Mouse (Mus musculus) testis, postnatal 14 days (tissue): ENCODE data around the gene Osbpl8.
"Not testable (repeated sequence)": the region's sequence is repeated elsewhere in the genome, so short reads cannot be mapped to it uniquely, and the experiment has no call there.

Experiments used
- DNase-seq: peaks from one replicate; pipeline ENCODE4 v3.0.0; 2021; ENCODE audit warnings: low spot score

Gene Osbpl8

GRCm38 (mm10) chr10:111164304-111165218, at the start of gene Osbpl8:
TSS of gene Osbpl8 (plus strand) at chr10:111164752.
- peak; percentile 98 for DNase-seq

GRCm38 (mm10) chr10:111117198-111117845, 47.2 kb upstream of the Osbpl8 start:
- no peak for DNase-seq

GRCm38 (mm10) chr10:111118292-111118691, 46.3 kb upstream of the Osbpl8 start:
- DNase-seq: no peak

- DNase-seq: no peak
Observed at GRCm38 (mm10) chr10:111118991-111119650, 45.4 kb upstream of the Osbpl8 start.

- DNase-seq: no peak
Observed at GRCm38 (mm10) chr10:111119756-111120155, 44.8 kb upstream of the Osbpl8 start.

GRCm38 (mm10) chr10:111122864-111123398, 41.6 kb upstream of the Osbpl8 start:
- DNase-seq: no peak

GRCm38 (mm10) chr10:111124175-111124574, 40.4 kb upstream of the Osbpl8 start:
- no peak for DNase-seq

GRCm38 (mm10) chr10:111124767-111125315, 39.7 kb upstream of the Osbpl8 start:
- DNase-seq: no peak

GRCm38 (mm10) chr10:111127388-111127787, 37.2 kb upstream of the Osbpl8 start:
- DNase-seq: no peak

- DNase-seq: no peak
Observed at GRCm38 (mm10) chr10:111128493-111128892, 36.1 kb upstream of the Osbpl8 start.

GRCm38 (mm10) chr10:111129867-111130620, 34.5 kb upstream of the Osbpl8 start:
- DNase-seq: no peak

GRCm38 (mm10) chr10:111130872-111131271, 33.7 kb upstream of the Osbpl8 start:
- no peak for DNase-seq

GRCm38 (mm10) chr10:111133271-111133670, 31.3 kb upstream of the Osbpl8 start:
- DNase-seq: no peak

GRCm38 (mm10) chr10:111133936-111134335, 30.6 kb upstream of the Osbpl8 start:
- DNase-seq: no peak

GRCm38 (mm10) chr10:111134412-111134957, 30.1 kb upstream of the Osbpl8 start:
- DNase-seq: no peak

- not testable (repeated sequence) for DNase-seq
Observed at GRCm38 (mm10) chr10:111136306-111136705, 28.2 kb upstream of the Osbpl8 start.

- no peak for DNase-seq
Observed at GRCm38 (mm10) chr10:111137905-111138304, 26.6 kb upstream of the Osbpl8 start.

- DNase-seq: no peak
Observed at GRCm38 (mm10) chr10:111139170-111139569, 25.4 kb upstream of the Osbpl8 start.

GRCm38 (mm10) chr10:111139881-111140280, 24.7 kb upstream of the Osbpl8 start:
- no peak for DNase-seq

GRCm38 (mm10) chr10:111144371-111144959, 20.1 kb upstream of the Osbpl8 start:
- no peak for DNase-seq

GRCm38 (mm10) chr10:111149761-111150160, 14.8 kb upstream of the Osbpl8 start:
- no peak for DNase-seq
